Mouse (Mus musculus) liver, embryonic 13.5 days (tissue): ENCODE measurements at regions not wholly inside any gene's neighbourhood (a gene's known extent, or its start where the extent isn't known, plus 50 kb on each side); places are given as distances from the start of the nearest gene placed in this dataset.

Experiments used
- ATAC-seq: fragments of 200-750 bp; cut with Nextera tagmentation; 2 replicates; pipeline ENCODE4 v1.8.0; 2017; ENCODE audit warnings: low read depth, mild to moderate bottlenecking, moderate number of reproducible peaks, moderate library complexity
- DNase-seq: peaks from one replicate; pipeline ENCODE4 v3.0.0; 2022
- H3K27ac ChIP-seq: fragments of 300-500 bp; sonication (generic); 2 replicates; pipeline ENCODE4 v1.5.1; 2015; ENCODE audit warnings: moderate library complexity, mild to moderate bottlenecking, inconsistent platforms
- H3K27me3 ChIP-seq: fragments of 300-500 bp; sonication (generic); 2 replicates; pipeline ENCODE4 v1.6.1; 2015; ENCODE audit warnings: mild to moderate bottlenecking, inconsistent platforms
- H3K36me3 ChIP-seq: fragments of 300-500 bp; sonication (generic); 2 replicates; pipeline ENCODE4 v1.6.1; 2015; ENCODE audit warnings: mild to moderate bottlenecking, inconsistent platforms
- H3K4me1 ChIP-seq: fragments of 300-500 bp; sonication (generic); replicated peaks from 2 replicates; pipeline ENCODE4 v1.6.1; 2015; ENCODE audit warnings: inconsistent platforms
- H3K4me2 ChIP-seq: fragments of 300-500 bp; sonication (generic); 2 replicates; pipeline ENCODE4 v1.6.1; 2015; ENCODE audit warnings: inconsistent platforms, mild to moderate bottlenecking, moderate library complexity
- H3K4me3 ChIP-seq: fragments of 300-500 bp; sonication (generic); replicated peaks from 2 replicates; pipeline ENCODE4 v1.5.1; 2015; ENCODE audit warnings: mild to moderate bottlenecking, inconsistent platforms
- H3K9ac ChIP-seq: fragments of 300-500 bp; sonication (generic); 2 replicates; pipeline ENCODE4 v1.6.1; 2015; ENCODE audit warnings: mild to moderate bottlenecking, inconsistent platforms
- H3K9me3 ChIP-seq: fragments of 300-500 bp; sonication (generic); replicated peaks from 2 replicates; pipeline ENCODE4 v1.6.1; 2016; ENCODE audit warnings: inconsistent platforms
- WGBS: fragments of 180-500 bp; shearing (Covaris S2); methylation state at CpG from one replicate; pipeline ENCODE4 v1.1.7; 2015; ENCODE audit not compliant: insufficient replicate concordance; 5-methylcytosine and 5-hydroxymethylcytosine counted together

GRCm38 (mm10) chr2:160228331-160229035 lies 105.5 kb downstream of the Gm826 start:
- 41% methylated on average over 8 of the region's 8 CpGs for WGBS
- no peaks in the 10 kb centered on the region for H3K9me3 ChIP-seq
- no peaks in the 10 kb centered on the region for H3K4me1 ChIP-seq
- no peak for DNase-seq
- no peak overlapping the region for H3K4me2 ChIP-seq
- no peaks in the 10 kb centered on the region for H3K27me3 ChIP-seq
- H3K27ac ChIP-seq = no peak overlapping the region
- H3K9ac ChIP-seq = no peak overlapping the region
- no peak overlapping the region for H3K4me3 ChIP-seq
- no peak for ATAC-seq
- H3K36me3 ChIP-seq = no peaks in the 10 kb centered on the region

GRCm38 (mm10) chr2:160225450-160225849 lies 108.5 kb downstream of the Gm826 start:
- no peak for DNase-seq
- H3K4me2 ChIP-seq = no peak overlapping the region
- H3K27me3 ChIP-seq = no peaks in the 10 kb centered on the region
- H3K4me3 ChIP-seq = no peak overlapping the region
- H3K36me3 ChIP-seq = no peaks in the 10 kb centered on the region
- WGBS = 41% methylated on average over 5 of the region's 5 CpGs
- H3K27ac ChIP-seq = no peak overlapping the region
- no peaks in the 10 kb centered on the region for H3K4me1 ChIP-seq
- no peak overlapping the region for H3K9ac ChIP-seq
- H3K9me3 ChIP-seq = no peaks in the 10 kb centered on the region
- ATAC-seq = 0 out of 2 replicates have a peak, but pooled peaks have one; percentile 20

- no peak overlapping the region for H3K4me2 ChIP-seq
- no peaks in the 10 kb centered on the region for H3K36me3 ChIP-seq
- WGBS = 69% methylated on average over 8 of the region's 8 CpGs
- ATAC-seq (no peak), DNase-seq (no peak)
- H3K27ac ChIP-seq = no peak overlapping the region
- H3K27me3 ChIP-seq = no peaks in the 10 kb centered on the region
- no peaks in the 10 kb centered on the region for H3K9me3 ChIP-seq
- H3K9ac ChIP-seq = no peak overlapping the region
- no peak overlapping the region for H3K4me3 ChIP-seq
- H3K4me1 ChIP-seq = no peaks in the 10 kb centered on the region
These were observed 110.6 kb downstream of the Gm826 start for GRCm38 (mm10) chr2:160223366-160223765.

GRCm38 (mm10) chr2:160221772-160222171 lies 112.2 kb downstream of the Gm826 start:
- H3K27me3 ChIP-seq = no peaks in the 10 kb centered on the region
- H3K4me3 ChIP-seq = no peak overlapping the region
- no peaks in the 10 kb centered on the region for H3K9me3 ChIP-seq
- ATAC-seq = no peak
- no peak overlapping the region for H3K27ac ChIP-seq
- no peaks in the 10 kb centered on the region for H3K36me3 ChIP-seq
- DNase-seq = no peak
- H3K9ac ChIP-seq = no peak overlapping the region
- no peak overlapping the region for H3K4me2 ChIP-seq
- no peaks in the 10 kb centered on the region for H3K4me1 ChIP-seq
- WGBS = 74% methylated on average over 8 of the region's 11 CpGs

GRCm38 (mm10) chr2:160220562-160221021 lies 113.4 kb downstream of the Gm826 start:
- WGBS = 21% methylated on average over 7 of the region's 7 CpGs
- no peak for ATAC-seq
- Histone ChIP-seq H3K4me1 (no peaks in the 10 kb centered on the region), H3K27ac (no peak overlapping the region), H3K9ac (no peak overlapping the region), H3K36me3 (no peaks in the 10 kb centered on the region), H3K4me2 (no peak overlapping the region), H3K9me3 (no peaks in the 10 kb centered on the region), H3K4me3 (no peak overlapping the region), H3K27me3 (no peaks in the 10 kb centered on the region)
- DNase-seq = no peak

GRCm38 (mm10) chr2:160214032-160214812 lies 119.7 kb downstream of the Gm826 start:
- no peak for DNase-seq
- no peak overlapping the region for H3K9ac ChIP-seq

GRCm38 (mm10) chr2:160210507-160210906 lies 123.5 kb downstream of the Gm826 start:
- H3K9me3 ChIP-seq = no peaks in the 10 kb centered on the region
- 53% methylated on average over 3 of the region's 3 CpGs for whole genome bisulfite sequencing
- no peak overlapping the region for H3K4me2 ChIP-seq
- H3K27ac ChIP-seq = no peak overlapping the region
- DNase-seq = no peak
- ATAC-seq = 0 out of 2 replicates have a peak, but pooled peaks have one; percentile 20
- H3K9ac ChIP-seq = no peak overlapping the region
- H3K36me3 ChIP-seq = no peaks in the 10 kb centered on the region
- H3K4me1 ChIP-seq = no peaks in the 10 kb centered on the region
- H3K27me3 ChIP-seq = no peaks in the 10 kb centered on the region
- no peak overlapping the region for H3K4me3 ChIP-seq

More at GRCm38 (mm10) chr2:160214032-160214812, 119.7 kb downstream of the Gm826 start:
- Histone ChIP-seq H3K4me2 (no peak overlapping the region), H3K36me3 (no peaks in the 10 kb centered on the region), H3K27me3 (no peaks in the 10 kb centered on the region), H3K4me1 (no peaks in the 10 kb centered on the region), H3K9me3 (no peaks in the 10 kb centered on the region), H3K4me3 (no peak overlapping the region), H3K27ac (no peak overlapping the region)
- no peak for ATAC-seq
- WGBS = 60% methylated on average over 10 of the region's 10 CpGs

GRCm38 (mm10) chr2:160209589-160210264 lies 124.2 kb downstream of the Gm826 start:
- Histone ChIP-seq H3K27ac (no peak overlapping the region), H3K9me3 (no peaks in the 10 kb centered on the region), H3K27me3 (no peaks in the 10 kb centered on the region), H3K4me1 (no peaks in the 10 kb centered on the region), H3K36me3 (no peaks in the 10 kb centered on the region), H3K4me2 (no peak overlapping the region), H3K9ac (no peak overlapping the region), H3K4me3 (no peak overlapping the region)
- ATAC-seq (no peak), DNase-seq (no peak)
- WGBS = 68% methylated on average over 12 of the region's 12 CpGs

- 13% methylated on average over 3 of the region's 3 CpGs for WGBS
- H3K4me2 ChIP-seq = no peak overlapping the region
- ATAC-seq (no peak), DNase-seq (no peak)
- H3K4me3 ChIP-seq = no peak overlapping the region
- H3K9ac ChIP-seq = no peak overlapping the region
- H3K9me3 ChIP-seq = no peaks in the 10 kb centered on the region
- H3K36me3 ChIP-seq = no peaks in the 10 kb centered on the region
- H3K27me3 ChIP-seq = no peaks in the 10 kb centered on the region
- no peak overlapping the region for H3K27ac ChIP-seq
- no peaks in the 10 kb centered on the region for H3K4me1 ChIP-seq
These were observed 125.7 kb downstream of the Gm826 start for GRCm38 (mm10) chr2:160208295-160208694.

- H3K36me3 ChIP-seq = no peaks in the 10 kb centered on the region
- 45% methylated on average over 4 of the region's 4 CpGs for WGBS
- no peaks in the 10 kb centered on the region for H3K9me3 ChIP-seq
- H3K27ac ChIP-seq = no peak overlapping the region
- H3K4me1 ChIP-seq = no peaks in the 10 kb centered on the region
- ATAC-seq (no peak), DNase-seq (no peak)
- no peak overlapping the region for H3K4me3 ChIP-seq
- no peak overlapping the region for H3K4me2 ChIP-seq
- H3K9ac ChIP-seq = no peak overlapping the region
- H3K27me3 ChIP-seq = no peaks in the 10 kb centered on the region
These were observed 126.7 kb downstream of the Gm826 start for GRCm38 (mm10) chr2:160207226-160207625.

- WGBS = 52% methylated on average over 4 of the region's 4 CpGs
- no peak for DNase-seq
These were observed 141.3 kb downstream of the Gm826 start for GRCm38 (mm10) chr2:160192661-160193060.

More at GRCm38 (mm10) chr2:160192661-160193060, 141.3 kb downstream of the Gm826 start:
- no peaks in the 10 kb centered on the region for H3K27me3 ChIP-seq
- ATAC-seq = no peak
- no peaks in the 10 kb centered on the region for H3K36me3 ChIP-seq
- no peak overlapping the region for H3K9ac ChIP-seq
- no peaks in the 10 kb centered on the region for H3K9me3 ChIP-seq
- no peak overlapping the region for H3K4me2 ChIP-seq
- H3K4me1 ChIP-seq = no peaks in the 10 kb centered on the region
- no peak overlapping the region for H3K4me3 ChIP-seq
- H3K27ac ChIP-seq = no peak overlapping the region
